Mouse (Mus musculus) brain, embryonic 18.5 days (tissue): ENCODE measurements around the gene Ccdc134.
"Not testable (repeated sequence)": the region's sequence is repeated elsewhere in the genome, so short reads cannot be mapped to it uniquely, and the experiment has no call there.

ENCODE experiments used
- DNase-seq: peaks from one replicate; pipeline ENCODE4 v3.0.0-alpha.2; 2012; ENCODE audit warnings: low read depth, low spot score

Gene Ccdc134

GRCm38 (mm10) chr15:82127426-82128374 is at the start of gene Ccdc134:
Gene Ccdc134 (plus strand): TSS chr15:82127922.
- DNase-seq, result peak; percentile 83

GRCm38 (mm10) chr15:82079883-82080282 is 47.8 kb upstream of the Ccdc134 start:
- DNase-seq, result no peak

GRCm38 (mm10) chr15:82081161-82081560 is 46.6 kb upstream of the Ccdc134 start:
- DNase-seq, result no peak

- DNase-seq, result no peak
Measured at GRCm38 (mm10) chr15:82085606-82086005, 42.1 kb upstream of the Ccdc134 start.

GRCm38 (mm10) chr15:82086131-82086530 is 41.6 kb upstream of the Ccdc134 start:
- DNase-seq, result no peak

- DNase-seq, result no peak
Measured at GRCm38 (mm10) chr15:82087266-82087665, 40.5 kb upstream of the Ccdc134 start.

GRCm38 (mm10) chr15:82091061-82091460 is 36.7 kb upstream of the Ccdc134 start:
- no peak for DNase-seq

- DNase-seq, result no peak
Measured at GRCm38 (mm10) chr15:82106953-82107555, 20.7 kb upstream of the Ccdc134 start.

GRCm38 (mm10) chr15:82120544-82120943 is 7.2 kb upstream of the Ccdc134 start:
- DNase-seq, result no peak

- DNase-seq, result not testable (repeated sequence)
Measured at GRCm38 (mm10) chr15:82126690-82127089, 1.0 kb upstream of the Ccdc134 start.

GRCm38 (mm10) chr15:82128398-82128797 is 676 bp downstream of the Ccdc134 start:
- DNase-seq, result no peak

GRCm38 (mm10) chr15:82130599-82130998 is 2.9 kb downstream of the Ccdc134 start:
- no peak for DNase-seq

- DNase-seq, result no peak
Measured at GRCm38 (mm10) chr15:82135372-82135771, 7.7 kb downstream of the Ccdc134 start.

GRCm38 (mm10) chr15:82138565-82138964 is 10.8 kb downstream of the Ccdc134 start:
- DNase-seq, result no peak

GRCm38 (mm10) chr15:82139196-82139595 is 11.5 kb downstream of the Ccdc134 start:
- no peak for DNase-seq

GRCm38 (mm10) chr15:82140355-82140754 is 12.6 kb downstream of the Ccdc134 start:
- no peak for DNase-seq

- DNase-seq, result no peak
Measured at GRCm38 (mm10) chr15:82144157-82144556, 16.4 kb downstream of the Ccdc134 start.

- no peak for DNase-seq
Measured at GRCm38 (mm10) chr15:82145408-82145807, 17.7 kb downstream of the Ccdc134 start.

GRCm38 (mm10) chr15:82145851-82146769 is 18.4 kb downstream of the Ccdc134 start:
- DNase-seq, result no peak

- DNase-seq, result peak; percentile 99
Measured at GRCm38 (mm10) chr15:82146770-82147610, 19.3 kb downstream of the Ccdc134 start, which contains the start of gene Srebf2. Gene Srebf2 (plus strand): TSS chr15:82147181.
